Mouse (Mus musculus): ENCODE data around the gene Mras.

The Mras gene

DNA sequence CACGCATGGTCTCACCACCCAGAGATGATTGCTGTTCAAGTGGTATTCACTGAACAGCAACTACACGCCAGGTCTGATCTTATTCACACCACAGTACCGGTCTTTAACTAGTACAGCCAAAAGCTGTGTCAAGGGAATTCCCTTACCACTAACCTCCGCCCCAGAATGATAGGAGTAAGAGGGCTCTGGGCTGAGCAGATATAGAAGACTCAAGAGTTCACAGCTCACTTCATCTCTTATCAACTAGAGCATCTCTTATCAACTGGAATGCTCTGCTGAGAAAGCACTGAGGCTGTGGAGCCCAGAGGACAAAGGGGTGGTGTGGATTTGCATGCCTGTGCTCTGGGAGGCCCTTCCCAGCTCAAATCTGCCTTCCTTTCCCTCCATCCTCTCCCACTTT lies 25.4 kb downstream of the Mras start:
- no peak for DNase-seq (ENCODE audit: low spot score)

DNA sequence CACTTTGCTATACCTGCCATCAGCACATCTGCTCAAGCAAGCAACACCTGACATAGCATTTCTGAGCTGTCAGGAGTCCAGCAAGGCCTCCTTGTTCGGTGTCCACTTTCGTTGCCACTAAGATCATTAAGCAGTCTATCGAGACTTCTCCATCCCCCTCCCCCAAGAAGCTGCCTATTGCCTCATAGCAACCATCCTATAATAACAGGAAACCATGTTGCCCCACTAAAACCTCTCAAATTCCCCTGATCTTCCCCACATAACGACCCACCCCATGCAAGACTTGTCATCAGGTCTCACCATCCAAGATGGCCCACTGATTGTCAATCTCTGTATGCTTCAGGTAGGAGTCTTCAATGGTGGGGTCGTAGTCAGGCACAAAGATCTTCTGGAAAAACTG lies 26.1 kb downstream of the Mras start:
- DNase-seq (ENCODE audit: low spot score), result no peak

DNA sequence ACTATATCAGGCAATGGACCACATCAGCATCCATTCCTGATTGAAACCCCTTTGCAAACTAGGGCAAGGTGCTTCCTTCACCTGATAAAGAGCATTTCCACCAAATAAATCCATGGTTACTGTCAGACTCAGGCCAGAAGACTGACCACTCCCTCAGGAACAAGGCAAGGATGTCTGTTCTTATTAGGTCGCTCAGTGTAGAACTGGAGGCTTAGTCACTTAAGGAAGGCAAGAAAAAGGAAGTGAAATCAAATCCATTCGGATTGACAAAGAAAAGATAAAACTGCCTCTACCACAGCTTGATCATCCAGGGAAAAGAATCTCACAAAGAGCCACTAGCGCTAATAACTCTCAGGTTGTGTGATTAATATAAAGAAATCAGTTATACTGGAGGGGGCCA lies 27.9 kb downstream of the Mras start:
- DNase-seq (ENCODE audit: low spot score), result no peak

DNA sequence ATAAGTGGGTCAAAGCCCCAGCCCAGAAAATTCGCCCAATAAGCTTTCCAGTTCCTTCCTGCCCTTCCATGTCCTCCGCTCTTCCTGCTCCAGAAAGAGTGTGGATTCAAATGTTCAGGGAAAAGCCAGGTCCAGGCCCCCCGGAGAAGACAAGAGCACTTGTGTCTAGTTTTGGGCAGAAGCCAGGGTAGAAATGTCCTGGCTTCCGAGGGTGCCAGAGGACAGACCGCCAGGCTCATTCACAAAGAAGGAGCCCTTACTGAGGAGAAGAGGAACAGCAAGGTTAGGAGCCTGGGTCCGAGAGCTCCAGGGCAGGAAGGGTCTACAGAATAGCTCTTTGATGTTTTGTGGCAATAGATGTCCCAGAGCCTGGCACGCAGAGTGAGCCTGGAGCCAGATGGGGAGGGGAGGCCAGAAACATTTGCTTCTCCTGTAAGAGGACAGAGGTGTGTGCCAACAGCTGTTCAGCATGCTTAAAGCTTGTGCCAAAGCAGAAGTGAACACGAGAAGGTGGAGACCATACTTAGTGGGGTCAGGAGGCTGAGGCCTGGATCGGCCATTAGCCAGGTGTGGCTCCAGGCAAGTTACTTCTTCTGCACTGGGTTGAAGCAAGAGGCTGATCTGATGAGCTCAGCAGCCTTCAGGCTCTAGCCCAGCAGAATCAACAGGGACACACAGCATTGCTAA lies 35.8 kb downstream of the Mras start:
- no peak for DNase-seq (ENCODE audit: low spot score)

DNA sequence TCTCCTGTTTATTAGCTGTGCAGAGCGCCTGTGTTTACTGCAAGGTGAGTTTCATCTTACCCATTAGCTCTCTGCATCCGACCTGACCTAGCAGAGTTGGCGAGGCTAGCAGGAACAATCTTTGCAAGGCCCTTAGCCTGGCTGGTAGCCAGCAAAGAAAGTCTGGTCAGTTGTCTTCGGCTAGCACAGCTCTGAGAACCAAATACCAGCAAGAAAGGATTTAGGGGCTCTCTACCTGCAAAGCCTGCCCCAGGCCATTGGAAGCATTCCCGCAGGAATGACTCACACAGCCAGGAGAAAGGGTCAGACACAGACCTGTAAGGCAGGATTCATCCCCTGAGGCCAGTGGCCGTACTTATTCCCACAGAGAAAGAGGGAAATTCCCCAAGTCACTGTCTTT lies 36.4 kb downstream of the Mras start:
- DNase-seq (ENCODE audit: low spot score), result no peak

DNA sequence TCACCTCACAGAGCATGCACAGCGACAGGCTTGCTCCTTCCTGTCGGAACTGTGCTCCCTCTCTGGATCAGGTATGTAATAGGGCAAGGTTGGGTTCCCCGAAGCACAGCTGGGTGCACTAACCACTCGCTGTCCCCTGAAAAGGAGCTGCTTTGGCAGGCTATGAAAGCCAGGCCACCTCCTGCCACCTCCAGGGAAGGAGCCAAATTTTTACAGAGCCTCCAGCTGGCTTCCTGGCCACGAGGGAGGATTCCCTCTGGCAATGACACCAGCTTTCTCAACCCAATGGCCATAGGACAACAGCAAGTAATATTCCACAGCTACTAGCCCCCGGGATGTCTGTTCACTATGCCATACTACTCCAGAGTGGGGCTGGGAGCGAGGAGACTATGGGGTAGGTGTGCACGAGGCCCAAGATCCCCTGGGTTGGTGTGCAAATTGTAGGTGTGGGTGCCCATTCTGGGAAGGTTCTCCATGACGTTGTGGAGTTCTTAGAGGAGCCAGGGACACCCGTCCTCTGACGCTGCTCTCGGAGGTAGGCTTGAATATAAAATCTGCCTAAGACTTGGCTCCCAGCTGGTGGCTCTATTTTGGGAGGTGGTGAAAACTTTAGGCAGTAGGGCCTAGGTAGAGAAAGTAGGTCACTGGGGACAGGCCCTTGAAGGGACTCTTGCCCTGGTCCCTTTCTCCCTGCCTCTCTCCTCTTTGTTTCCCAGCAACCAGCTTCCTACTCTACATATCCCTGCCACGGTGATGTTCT lies 39.9 kb downstream of the Mras start:
- no peak for DNase-seq (ENCODE audit: low spot score)

DNA sequence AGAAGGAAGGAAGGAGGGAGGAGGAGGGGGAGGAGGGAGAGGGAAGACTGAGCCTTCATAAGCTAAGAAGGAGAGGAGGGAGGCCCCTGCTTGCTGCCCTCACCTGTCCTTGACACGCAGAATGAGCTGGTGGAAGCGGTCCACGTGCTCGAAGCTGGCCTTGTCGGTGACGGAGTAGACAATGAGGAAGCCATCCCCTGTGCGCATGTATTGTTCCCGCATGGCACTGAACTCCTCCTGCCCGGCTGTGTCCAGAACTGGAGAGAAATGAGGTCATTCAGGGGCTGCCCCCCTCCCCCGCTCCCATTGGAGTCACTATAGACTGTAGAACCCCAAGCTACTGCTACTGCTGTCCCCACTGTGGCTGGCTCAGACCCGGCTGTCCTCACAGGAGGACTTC lies 42.8 kb downstream of the Mras start:
- no peak for DNase-seq (ENCODE audit: low spot score)

DNA sequence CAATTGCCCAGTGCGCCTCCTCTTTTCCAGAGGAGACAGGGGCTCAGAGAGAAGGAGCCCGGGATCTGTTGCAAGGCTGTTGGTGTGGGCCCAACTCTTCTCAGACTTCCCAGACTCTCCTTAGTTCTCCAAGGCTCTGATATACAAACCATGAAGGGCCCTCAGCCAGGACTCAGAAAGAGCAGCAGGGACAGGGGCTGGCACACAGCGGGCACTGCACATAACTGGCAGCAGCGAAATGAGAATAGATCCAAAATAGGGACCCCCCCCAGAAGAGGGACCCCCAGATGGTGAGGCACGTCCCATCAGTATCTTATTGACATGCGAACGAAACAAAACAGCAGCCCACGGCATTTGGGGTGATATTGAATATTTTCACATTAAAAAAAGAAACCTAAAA lies 44.0 kb downstream of the Mras start:
- DNase-seq (ENCODE audit: low spot score), result no peak

DNA sequence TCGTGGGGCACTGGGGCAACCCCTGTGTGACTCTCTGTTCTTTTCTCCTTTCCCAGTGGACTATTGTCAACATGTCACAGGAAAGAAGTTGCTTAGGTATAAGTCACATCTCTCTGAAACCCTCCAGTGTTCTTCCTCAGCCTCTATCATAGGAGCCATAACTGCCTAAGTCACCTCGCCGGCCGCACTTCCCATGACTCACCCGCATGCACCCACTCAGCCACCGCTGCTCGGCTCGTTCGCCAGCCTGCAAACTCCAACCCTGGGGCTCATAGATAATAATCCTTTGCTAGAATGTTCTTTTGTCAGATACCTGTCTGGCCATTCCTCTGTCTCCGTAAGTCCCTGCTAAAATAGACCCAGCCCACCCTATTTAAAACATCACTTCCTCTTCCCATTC lies 45.6 kb downstream of the Mras start:
- DNase-seq (ENCODE audit: low spot score), result no peak

DNA sequence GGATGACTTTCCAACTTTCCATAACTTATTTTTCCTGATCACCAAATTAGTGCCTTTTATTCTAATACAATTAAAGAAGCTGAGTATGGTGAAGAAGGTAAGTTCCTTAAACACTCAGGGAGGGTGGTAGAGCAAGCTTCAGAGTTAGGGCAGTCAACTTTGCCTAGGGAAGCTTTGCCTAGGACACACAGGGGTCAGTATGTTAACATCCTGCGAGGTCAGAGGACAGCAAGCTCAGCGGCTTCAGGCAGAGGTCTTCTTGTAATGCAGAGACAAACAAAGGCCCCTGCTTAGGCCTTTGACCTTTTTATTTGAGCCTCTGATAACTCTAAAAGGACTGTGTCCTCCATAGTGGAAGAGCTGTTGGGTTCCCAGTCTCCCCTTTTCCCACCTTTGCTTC lies 46.5 kb downstream of the Mras start:
- DNase-seq (ENCODE audit: low spot score), result no peak

DNA sequence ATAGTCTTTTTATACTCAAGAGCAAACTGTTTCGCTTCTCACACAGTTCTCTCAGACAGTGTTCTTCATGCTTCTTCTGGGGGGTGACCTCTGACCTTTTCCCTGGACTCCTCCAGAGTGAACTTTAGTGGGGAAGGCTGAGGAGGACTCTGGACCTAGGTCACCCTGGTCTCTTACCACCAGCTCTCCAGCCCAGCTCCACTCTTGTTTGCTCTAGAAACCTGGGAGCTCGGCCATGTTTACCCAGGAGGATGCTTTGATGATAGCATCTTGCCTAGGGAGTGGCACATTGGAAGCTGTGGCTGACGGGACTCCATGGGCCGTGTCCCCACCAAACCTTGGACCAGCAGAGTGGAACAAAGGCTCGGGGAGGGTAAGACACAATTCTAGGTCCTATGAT lies 47.0 kb downstream of the Mras start:
- DNase-seq (ENCODE audit: low spot score), result no peak

DNA sequence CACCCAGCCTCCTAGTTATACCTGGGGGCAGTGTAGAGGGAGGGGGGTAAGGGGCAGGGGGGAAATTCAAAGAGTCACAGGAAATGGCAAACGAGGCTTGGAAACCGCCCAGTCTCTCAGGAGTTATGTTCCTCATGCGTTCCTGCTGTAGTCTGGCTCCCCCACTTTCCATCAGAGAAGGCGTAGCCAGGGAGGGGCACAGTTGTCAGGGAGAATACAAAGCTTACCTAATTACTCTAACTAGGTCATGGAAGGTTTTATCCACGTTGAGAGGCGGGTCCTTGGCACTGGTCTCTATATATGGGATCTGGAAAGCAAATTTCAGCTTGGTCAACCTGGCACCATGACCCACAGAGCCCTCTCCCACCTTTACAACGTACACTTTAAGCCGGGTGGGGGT lies 47.7 kb downstream of the Mras start:
- no peak for DNase-seq (ENCODE audit: low spot score)

DNA sequence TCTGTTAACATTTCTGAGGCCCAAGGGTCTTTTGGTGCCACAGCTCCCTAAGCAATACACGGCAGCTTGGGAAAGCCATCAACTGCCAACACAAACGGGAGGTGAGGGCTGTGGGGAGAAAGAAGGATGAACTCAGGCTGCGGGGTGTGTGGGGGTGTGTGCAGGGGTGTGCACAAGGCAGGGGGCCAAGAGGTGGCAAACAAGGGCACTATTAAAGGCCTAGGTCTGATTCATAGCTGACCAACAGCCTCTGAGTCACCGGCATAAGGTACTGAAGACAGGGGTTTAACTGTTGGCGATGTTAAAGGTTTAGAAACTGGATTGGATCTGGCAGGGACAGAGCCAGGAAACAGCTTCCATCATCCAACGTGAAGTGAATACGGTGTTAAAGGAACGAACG lies 48.3 kb downstream of the Mras start:
- DNase-seq (ENCODE audit: low spot score), result no peak

DNA sequence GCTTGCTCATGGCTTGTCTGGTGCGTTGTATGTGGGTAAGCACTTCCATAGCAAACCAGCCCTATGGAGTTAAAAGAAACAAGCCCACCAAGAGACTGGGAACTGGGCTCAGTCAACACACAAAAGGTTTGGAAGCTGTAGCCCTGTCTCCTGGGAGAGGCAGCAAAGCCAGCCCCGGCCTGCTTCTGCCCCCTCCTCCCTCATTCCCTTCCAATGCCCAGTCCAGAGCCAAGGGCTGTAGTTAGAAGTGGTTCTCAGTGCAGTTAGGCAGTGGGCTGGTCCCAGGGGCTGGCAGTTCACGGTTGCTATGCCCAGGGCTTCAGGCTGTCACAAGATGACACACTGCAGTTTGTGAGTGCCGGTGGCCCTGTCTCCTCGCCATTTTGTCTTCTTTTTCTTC lies 49.1 kb downstream of the Mras start:
- no peak for DNase-seq (ENCODE audit: low spot score)

DNA sequence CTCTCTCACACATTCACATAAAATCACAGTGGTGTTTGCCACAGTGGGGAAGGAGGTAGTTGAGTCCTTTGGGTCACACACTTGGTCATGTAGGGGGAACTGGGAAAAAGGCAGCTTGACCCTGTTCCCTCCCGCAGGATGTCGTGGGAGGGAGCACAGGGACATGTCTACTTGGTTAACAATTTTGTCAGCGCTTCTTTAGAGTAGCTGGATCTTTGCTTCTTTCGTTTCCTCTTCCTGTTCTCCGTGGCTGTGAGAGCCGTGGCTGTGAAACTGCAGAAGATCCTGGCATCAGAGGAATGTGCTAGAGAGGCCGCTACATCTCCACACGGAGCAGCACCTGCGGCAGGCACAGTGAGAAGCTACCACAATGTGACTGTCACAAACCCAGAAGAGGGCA lies 54.6 kb downstream of the Mras start:
- DNase-seq (ENCODE audit: low spot score), result no peak

DNA sequence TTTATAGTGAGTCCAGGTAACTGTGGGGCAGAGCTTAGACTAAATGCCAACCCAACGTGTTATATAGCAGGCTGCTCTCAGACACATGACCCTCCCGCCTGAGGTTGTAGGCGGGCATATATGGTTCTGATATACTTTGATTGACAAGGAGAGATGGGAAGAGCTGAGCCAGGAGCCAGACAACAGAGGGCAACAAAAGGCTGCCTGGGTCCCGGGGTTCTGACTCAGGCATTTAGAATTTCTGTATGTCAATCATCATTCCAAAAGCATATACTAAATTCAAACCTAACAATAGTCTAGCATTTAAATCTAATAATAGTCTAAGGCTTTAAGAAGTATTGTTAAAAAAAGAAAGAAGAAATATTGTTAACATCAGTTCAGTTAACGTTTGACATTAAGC lies 58.0 kb downstream of the Mras start:
- DNase-seq (ENCODE audit: low spot score), result no peak

DNA sequence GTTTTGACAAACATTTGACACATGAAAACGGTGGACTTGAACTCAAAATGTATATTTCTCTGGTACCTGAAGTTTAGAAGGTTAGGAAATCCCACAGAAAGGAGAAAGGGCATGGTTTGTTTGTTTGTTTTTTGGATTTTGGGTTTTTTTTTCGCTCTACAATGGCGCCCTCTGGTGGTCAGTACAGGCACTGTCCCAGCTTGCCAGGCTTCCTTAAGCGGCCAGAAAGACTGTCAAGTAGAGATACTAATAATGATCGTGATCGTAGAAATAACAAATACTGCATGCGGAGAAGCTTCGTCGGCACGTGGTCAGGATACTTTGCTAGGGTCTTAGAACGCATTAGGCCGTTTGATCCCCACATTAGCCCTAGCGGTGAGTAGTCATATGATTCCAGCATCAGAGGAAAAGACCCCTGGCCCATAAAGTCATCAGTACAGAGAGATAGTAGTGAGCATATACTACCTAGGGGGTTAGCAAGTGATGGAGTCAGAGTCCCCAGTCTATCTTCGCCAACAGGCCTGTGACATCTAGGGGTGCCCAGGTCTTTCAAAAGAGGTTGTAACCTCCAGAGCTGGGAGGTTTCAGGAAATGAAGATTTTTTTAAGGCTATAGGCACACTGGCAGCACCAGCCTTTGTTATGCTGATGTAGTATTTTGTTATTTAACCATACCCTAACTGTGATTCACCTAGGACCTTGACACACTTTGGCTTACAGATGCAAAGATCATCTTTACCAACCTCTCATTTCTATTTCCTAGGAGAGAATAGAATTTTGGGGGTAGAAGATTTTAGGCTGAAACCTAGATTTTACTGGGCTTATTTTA lies 60.4 kb downstream of the Mras start:
- peak; percentile 48 for DNase-seq (ENCODE audit: low spot score)

DNA sequence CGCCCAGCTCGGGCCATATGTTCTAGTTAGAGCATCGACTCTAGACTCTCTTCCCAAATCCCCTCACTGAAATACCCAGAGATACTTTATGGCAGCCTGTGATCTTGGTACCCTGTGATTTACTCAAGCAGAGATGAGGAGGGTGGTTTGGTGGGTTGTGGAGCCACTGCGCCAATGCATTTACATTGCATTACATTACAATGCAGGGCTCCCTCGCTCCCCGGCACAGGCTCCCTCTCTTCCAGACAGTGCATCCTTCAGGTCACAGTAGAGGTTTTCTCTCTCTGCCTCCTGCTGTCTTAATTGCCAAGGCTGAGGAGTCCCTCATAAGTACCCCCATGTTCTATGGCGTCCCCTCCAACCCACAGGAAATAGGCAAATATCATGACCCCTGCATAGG lies 68.8 kb downstream of the Mras start:
- no peak for DNase-seq (ENCODE audit: low spot score)

DNA sequence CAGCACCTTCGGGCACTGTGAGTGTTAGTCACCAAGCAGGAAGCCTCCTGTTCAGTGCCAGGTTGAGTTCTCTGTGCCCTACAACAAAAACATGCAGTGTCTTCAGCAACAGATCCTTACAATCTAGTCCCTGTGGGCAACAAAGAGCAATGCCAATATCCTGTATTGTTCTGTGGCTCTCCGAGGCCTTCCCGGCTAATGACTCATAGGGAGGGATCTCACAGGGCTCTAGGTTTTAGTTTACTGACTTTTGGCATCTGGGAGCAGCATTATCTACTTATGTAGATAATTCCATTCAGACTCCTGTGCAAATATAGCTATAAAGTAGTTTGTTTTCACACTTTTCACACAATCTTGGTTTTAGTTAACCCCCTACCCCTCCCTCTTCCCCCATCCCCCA lies 71.3 kb downstream of the Mras start:
- no peak for DNase-seq (ENCODE audit: low spot score)

DNA sequence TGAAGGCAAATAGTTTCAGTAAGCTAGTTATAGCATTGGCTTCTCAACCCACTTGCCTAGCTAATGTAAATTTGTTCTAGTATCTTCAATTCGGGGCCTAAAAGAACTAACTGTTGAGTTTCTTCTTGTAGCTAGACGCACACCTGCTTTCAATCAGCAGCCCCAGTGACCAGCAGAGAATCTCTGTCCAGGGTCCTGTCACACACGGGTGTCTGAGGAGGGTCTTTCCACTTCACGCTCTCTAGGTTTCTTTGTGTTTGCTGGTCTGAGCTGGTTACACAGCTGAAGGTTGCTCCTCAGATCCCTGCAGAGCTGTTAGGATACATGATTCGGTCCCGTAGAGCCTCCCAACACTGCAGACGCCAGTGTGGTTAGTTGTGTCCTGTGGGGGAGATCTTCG lies 74.1 kb downstream of the Mras start:
- DNase-seq (ENCODE audit: low spot score), result peak; percentile 52

DNA sequence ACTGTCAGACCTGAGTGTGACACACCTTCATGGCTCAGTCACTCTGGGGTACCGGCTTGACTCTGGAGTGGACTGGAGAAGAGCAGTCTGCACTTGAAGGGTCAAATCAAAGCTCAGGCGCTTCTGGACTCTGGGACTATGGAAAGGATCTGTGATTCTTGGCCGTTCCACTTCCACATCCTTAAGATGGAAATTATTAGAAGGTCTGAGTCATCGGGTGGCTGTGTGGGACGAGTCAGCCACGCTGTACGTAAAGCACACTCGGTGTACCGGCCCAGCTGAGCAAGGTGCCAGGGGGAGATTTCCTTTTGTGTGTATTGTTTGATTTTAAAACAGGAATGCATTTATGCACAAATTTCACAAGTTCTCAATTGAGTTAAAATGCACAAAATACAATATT lies 75.2 kb downstream of the Mras start:
- DNase-seq (ENCODE audit: low spot score), result no peak

DNA sequence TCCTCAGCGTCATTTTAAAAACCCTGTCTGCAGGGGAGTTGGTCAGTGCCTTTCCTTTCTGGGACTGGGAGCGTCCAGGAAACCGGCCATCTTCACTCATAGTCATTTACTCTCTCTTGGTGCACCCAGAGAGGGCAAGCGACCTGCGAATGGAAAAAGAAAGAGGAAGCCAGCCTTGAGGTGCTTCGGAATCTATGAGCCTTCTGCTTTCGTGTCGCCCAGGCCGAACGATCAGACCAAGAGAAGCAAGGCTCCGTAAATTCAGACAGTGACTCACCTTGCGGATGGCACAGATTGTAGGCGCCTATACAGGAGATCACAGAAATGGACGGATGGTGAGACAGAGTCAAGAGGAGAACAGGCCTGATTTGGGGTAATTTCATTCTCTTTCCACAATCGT lies 78.2 kb downstream of the Mras start:
- no peak for DNase-seq (ENCODE audit: low spot score)
